Comparison of ENCODE assay signal across 1 mouse cellular context in the genomic region with DNA sequence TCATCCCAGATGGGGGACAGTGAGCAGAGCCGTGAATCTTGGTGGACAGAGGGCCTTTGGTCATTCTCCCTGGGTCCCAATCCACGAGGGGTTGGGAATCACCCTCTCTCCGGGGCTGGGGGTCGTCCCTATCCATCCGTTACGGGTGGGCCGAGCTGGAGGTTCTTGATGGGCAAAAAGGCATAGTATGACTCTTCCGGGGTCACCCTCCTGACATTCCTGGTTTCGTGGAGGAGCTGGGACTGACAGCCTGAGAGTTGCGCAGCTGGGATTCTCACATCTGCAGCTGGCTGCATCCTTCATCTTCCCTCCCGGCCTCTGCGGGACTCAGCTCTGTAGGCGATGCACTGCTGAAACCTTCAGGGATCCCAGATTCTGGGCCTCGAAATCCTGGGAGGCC.
TF ChIP-seq lines count a peak whose summit lies in the region.

No protein-coding gene starts in this region.

TF ChIP-seq in MEL, 35 proteins besides CTCF, POLR2A, EP300 and RAD21 (continued from another document):
- TF ChIP-seq JUND (IDR thresholded peaks at IDR 0.05; ENCODE audit: low read depth, low read length) (no peak), TAL1 (IDR thresholded peaks at IDR 0.05; ENCODE audit: low read length) (no peak), SIN3A (IDR thresholded peaks at IDR 0.05; ENCODE audit: low read length) (no peak), MAFK (IDR thresholded peaks at IDR 0.05; ENCODE audit: borderline replicate concordance, low read depth, low read length) (no peak)
